Mouse (Mus musculus): ENCODE data around the gene Vwf. TPM values are rescaled to one million over a fixed set of nuclear protein-coding genes. Genes with fewer than 3 reads are reported as not detected.

Gene Vwf
- total RNA-seq (2022): 10 to 100 TPM; 19.1 to 27.5 (median 23.5) TPM

DNA sequence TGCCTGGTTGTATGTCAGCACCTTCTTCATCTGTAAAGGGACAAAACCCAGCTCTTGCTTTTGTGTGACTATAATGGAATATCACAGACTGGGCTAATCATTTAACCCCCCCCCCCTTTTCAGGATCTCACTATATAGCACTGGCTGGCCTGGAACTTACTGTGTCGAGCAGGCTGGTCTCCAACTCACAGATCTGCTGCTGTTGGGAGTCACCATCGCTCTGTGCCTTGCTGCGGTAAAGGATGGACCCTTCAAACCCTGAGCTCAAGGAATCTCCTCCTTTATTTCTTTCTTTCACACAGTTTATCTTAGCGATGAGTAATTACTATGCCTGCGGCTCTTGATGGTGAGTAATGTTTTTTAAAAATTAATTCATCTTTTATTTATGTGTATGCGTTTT is at the start of gene Vwf:
Gene Vwf (plus strand): TSS at position 301 of the 400 bp plus-strand sequence.
- DNase-seq (ENCODE audit: low spot score in 2 of 2): no peak

DNA sequence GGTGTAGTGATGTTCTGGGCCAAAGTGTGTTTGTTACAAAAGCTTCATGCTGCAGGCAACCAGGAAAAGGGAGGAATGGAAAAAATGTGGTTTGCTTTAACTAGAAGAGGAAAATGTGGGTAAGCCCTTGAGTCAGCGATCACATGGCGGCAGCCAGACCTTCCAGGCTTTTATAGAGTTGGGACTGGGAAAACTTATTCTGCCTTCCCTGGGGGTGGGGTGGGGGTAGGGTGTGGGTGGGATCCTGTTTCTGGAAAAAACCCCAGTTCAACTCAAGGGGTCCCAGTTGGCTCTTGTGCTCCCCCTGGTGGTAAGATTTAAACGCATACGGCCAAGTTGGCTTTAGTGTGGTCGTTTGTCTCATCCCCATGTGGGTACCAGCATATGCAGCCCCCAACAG is 48.5 kb upstream of the Vwf start:
- DNase-seq (ENCODE audit: low spot score in 2 of 2): no peak

- DNase-seq (ENCODE audit: low spot score in 2 of 2): no peak
Measured at GRCm38 (mm10) chr6:125503186-125503802, 43.3 kb upstream of the Vwf start.

GRCm38 (mm10) chr6:125504622-125505355 is 41.8 kb upstream of the Vwf start:
- DNase-seq (ENCODE audit: low spot score in 2 of 2): no peak

GRCm38 (mm10) chr6:125506427-125506826 is 40.1 kb upstream of the Vwf start:
- DNase-seq (ENCODE audit: low spot score in 2 of 2): no peak

DNA sequence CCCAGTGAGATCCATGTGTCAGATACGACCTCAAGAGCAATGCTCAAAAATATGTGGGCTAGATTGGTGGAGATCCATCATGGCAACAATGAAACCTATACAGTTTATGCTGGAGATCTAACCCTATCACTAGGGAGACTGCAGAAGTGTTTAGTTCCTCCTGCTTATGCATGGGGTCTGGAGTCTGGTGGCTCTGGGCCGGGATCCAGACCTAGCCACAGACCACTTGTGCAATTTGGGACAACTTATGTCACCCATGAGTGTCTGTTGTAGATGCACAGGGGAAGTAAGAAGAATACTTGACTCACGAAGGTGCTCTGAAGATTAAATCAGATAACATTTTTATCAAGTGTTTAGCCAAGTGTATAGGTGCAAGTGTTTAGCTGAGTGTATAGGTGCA is 36.8 kb upstream of the Vwf start:
- DNase-seq (ENCODE audit: low spot score in 2 of 2): no peak

DNA sequence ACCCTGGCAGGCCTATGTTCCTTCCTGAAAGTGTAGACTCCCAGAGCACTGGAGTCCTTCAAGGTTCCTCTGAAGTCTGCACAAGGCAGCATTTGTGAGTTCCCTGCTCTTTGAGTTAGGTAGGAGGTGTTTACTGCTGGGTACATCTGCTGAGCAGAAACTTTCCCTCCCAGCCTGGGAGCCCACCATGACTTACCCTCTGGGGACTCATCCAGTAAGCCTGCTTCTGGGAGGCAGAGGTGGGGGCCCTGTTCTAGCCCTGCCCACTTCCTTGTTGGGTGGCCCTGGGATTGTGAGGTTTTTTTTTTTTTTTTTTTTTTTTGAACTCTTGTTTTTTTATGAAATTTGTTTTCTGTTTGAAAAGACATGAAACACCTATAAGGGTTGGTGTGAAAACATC is 35.9 kb upstream of the Vwf start:
- no peak for DNase-seq (ENCODE audit: low spot score in 2 of 2)

DNA sequence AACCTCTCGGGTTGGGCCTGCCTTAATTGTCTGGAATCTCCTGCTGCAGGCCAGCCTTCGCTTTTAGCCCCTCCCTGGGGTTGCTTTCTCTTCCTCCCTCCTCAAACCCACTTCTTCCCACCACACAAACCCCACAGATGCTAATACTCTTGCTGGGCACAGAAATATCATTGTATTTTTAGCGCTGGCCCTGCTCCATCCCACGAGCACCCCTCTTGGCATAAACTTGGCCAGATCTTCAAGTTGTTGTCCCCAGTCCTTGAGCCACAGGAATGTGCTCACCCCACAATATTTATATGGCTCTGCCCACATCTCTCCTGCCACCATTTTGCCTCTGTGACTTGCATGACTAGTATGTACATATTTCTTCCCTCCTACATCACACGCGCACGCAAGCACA is 35.4 kb upstream of the Vwf start:
- DNase-seq (ENCODE audit: low spot score in 2 of 2): no peak

DNA sequence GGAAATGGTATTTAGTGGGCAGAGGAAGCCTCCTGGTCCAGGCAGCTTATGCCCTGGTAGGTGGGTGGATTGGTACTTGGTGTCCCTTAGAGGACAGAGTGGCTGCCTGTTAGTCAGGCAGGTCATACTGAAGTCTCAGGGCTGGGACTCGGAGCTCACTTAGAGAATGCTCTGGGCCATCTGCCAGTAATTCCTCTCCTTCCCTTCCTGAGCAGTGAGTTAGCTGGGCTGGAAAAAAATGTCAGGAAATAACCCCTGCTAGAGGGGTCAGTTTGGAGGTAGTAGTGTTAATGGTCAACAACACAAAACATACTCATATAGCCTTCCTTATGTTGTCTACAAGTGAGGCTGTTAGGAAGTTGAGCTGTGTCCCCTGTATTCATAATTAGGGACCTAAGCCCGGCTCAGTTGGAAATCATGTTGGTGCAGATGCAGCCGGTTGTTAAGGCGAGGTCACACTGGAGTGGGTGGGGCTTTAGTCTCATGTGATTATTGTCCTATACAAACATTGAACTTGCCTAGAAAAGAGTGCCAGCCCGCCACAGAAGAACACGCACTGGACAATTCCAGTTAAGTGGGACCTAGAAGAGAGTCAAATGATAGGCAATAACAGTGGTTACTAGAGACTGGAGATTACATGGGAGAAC is 33.5 kb upstream of the Vwf start:
- no peak for DNase-seq (ENCODE audit: low spot score in 2 of 2)

GRCm38 (mm10) chr6:125515503-125516315 is 30.9 kb upstream of the Vwf start:
- DNase-seq (ENCODE audit: low spot score in 2 of 2): no peak

- DNase-seq (ENCODE audit: low spot score in 2 of 2): no peak
Measured at GRCm38 (mm10) chr6:125521558-125522193, 24.9 kb upstream of the Vwf start.

- no peak for DNase-seq (ENCODE audit: low spot score in 2 of 2)
Measured at GRCm38 (mm10) chr6:125524027-125524426, 22.5 kb upstream of the Vwf start.

DNA sequence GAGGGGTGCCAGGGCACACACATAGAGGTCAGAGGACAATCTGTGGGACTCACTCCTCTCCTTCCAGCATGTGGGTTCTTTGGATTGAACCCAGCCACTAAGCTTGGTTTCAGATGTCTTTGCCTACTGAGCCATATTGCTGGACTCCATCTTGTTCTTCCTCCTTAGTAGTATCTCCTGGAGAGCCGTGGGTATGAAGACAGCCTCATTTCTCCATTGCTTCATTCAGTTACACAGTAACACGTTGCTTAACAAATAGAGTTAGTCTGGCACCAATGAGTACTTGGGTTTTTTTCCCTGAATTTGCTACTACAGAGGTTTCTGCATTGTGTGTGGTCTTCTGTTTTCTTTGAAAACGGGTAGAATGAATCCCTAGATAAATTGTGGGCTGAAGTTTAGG is 20.5 kb upstream of the Vwf start:
- DNase-seq (ENCODE audit: low spot score in 2 of 2): no peak

DNA sequence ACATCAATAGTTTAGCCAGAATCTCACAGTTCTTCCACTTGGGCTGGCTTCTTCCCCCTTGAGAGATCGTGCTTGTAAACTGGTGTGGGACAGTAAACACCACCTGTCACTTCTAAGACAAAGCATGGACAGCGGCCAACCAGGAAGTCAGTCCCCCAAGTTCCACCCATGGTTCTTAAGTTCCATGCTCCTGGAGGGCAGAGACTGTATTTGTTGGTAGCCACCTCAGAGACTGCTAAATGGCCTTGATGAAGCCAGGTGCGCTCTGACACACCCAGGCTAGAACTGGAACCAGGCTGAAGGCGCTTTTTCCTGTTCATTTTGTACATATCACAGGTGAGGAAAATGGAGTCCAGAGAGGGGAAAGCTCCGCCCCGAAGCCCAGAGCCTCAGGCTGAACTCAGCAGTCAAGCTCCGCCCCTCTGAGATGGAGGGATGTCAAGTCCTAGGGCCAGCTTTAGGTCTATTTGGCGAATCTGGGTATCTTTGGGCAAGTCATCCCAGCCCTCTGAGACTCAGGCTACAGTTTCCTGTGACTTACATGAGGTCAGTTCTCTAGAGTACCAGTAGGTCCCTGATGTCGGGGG is 17.9 kb upstream of the Vwf start:
- no peak for DNase-seq (ENCODE audit: low spot score in 2 of 2)

- no peak for DNase-seq (ENCODE audit: low spot score in 2 of 2)
Measured at GRCm38 (mm10) chr6:125529479-125529878, 17.1 kb upstream of the Vwf start.

DNA sequence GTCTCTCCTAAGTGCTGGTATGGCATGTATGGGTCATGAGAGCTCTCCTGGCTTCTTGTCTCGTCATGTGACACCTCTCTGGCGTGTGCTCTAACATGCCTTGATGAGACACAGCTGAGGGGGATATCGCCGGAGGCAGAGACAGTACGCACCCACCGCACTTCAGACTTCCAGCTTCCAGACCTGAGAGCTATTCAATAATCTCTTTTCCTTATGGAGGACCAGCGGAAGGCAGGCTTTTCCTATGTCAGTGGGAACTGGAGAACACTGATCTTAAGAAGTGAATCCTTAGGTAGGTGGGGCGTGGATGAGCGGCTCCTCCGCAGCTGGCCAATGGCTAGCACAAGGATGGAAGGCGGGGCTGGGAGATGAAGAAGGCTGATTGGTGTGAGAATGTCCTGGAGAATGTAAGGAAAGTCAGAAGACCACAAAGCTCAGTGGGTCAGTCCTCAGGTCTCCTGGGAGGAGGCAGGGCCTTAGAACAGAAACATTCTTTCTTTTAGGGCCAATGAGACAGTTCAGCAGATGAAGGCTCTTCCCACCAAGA is 13.4 kb upstream of the Vwf start:
- no peak for DNase-seq (ENCODE audit: low spot score in 2 of 2)

DNA sequence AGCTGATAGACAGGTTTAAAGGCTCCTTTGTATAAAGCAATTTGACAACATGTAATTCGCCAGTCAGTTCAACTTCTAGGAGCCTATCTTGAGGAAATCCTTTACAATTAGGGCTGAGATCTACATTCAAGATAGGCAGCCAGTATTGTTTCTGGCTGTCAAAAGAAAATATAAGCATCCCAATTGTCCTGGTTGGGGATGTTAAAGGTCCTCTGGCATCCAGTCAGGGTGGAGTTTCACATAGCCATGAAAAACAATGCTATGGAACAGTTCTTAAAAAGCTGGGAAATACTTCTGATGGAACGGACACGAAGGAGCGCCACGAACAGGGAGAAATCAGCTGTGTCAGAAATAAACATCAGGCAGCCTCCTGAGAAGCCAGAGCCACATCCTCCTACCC is 11.6 kb upstream of the Vwf start:
- no peak for DNase-seq (ENCODE audit: low spot score in 2 of 2)

DNA sequence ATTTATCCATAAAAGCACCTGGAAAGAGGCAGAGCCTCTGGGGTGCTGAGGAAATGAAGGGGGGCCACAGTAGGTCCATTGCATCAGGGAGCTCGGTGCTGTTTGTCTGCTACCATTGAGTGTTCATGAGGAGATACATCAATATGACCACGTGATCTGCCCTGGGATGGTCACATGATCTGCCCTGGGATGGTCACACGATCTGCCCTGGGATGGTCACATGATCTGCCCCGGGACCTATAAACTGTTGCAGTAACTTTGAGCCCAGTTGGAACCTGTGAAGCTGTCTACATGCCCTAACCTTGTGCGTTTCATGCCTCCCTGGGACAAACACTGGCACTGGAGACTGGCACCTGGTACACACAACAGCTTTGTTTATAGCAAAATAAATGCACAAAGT is 8.1 kb upstream of the Vwf start:
- DNase-seq (ENCODE audit: low spot score in 2 of 2): no peak

DNA sequence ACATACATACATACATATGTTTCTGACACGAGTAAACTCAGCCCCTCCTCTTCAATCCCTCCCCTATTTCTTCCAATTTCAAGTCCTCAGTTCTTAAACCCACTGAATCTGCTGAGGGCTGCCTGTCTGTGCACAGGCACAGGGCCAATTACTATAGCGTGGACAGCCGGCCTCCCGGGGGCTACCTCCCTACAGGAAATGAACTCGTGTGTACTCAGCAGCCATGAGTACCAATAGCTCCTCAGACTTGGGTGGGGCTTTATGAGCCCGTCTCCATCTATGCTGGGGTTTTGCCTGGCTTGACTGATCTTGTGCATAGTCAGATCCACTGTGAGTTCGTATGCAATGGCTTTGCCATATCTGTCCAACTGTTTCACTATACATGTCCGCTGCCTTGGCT is 7.2 kb upstream of the Vwf start:
- no peak for DNase-seq (ENCODE audit: low spot score in 2 of 2)

DNA sequence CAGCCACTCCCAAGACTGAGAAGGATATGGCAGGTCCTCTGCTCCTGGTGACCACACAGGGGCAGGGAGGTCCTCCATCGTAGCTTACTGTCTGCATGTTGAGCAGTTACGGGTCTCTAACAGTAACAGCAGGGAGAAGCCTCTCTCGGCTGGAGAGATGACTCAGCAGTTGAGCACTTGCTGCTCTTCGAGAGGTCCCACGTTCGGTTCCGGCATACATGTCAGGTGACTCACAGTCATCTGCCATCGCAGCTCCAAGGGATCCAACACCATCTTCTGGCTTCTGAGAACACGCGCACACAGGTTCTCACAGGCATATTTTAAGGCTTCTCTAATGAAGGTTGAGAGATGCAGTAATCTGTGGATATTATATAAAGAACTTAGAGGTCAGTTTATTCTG is 6.4 kb upstream of the Vwf start:
- DNase-seq (ENCODE audit: low spot score in 2 of 2): no peak

DNA sequence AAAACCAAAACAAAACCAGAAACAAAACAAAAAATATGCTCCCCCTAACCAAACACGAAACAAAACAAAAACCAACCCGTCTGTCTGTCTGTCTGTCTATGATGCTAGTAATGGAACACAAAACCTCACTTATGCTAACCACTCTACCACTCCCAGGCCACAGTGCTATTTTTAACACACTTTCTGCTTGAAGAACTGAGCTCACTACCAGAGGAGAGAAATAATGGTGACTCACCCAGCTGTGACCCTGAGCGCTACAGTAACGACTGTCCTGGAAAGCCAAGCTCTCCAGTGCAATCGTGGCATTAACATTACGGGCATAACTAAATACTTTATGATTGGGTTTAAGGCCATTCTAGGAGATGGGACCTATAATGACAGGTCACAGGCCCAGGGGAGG is 5.7 kb upstream of the Vwf start:
- no peak for DNase-seq (ENCODE audit: low spot score in 2 of 2)

All from layer of hippocampus, adult 8-10 months (tissue).